In genomic region chr8:19535195-19535829, GRCm38 (mm10) we compare ENCODE assay signal across 9 mouse cellular contexts. TPM values are rescaled to one million over a fixed set of nuclear protein-coding genes. Genes with fewer than 3 reads are reported as not detected.
A peak's percentile ranks its signal among the peaks of the same experiment; 100 is the strongest.
DNase-seq lines count a peak whose midpoint lies in the region; ATAC-seq lines count a peak whose summit lies in the region.
"Had no signal": no experiment of that assay in that cellular context is flagged by ENCODE, and none has a peak within 500 bp of the region (broad histone marks: within the 10 kb centered on the region; RNA-seq: fewer than 3 reads in every experiment).

No protein-coding gene starts in this region.

- H3K4me3 ChIP-seq in neural tube, embryonic 11.5 days (ENCODE audit: low read depth, low read length) = peak overlapping the region; percentile 29
- peak overlapping the region; percentile 33 for H3K4me3 ChIP-seq in embryonic facial prominence, embryonic 14.5 days (ENCODE audit: low read depth, low read length)
- H3K4me3 ChIP-seq in stomach, embryonic 15.5 days (replicated peaks) = peak overlapping the region; percentile 38

- peak; percentile 74 for ATAC-seq in neural tube, embryonic 11.5 days (ENCODE audit: insufficient read depth, low FRiP score, low TSS enrichment)
- 0 out of 2 replicates have a peak, but pooled peaks have one; percentile 12 for ATAC-seq in embryonic facial prominence, embryonic 14.5 days (ENCODE audit: low read depth)
- ATAC-seq in stomach, embryonic 15.5 days (ENCODE audit: insufficient read depth, low FRiP score, low read depth) = peak; percentile 60
- ATAC-seq in megakaryocyte, adult 5-6 weeks (ENCODE audit: poor library complexity, severe bottlenecking) = no peak

- WGBS in neural tube, embryonic 11.5 days = 7% methylated on average over 57 of the region's 75 CpGs
- 7% methylated on average over 22 of the region's 75 CpGs for whole genome bisulfite sequencing in embryonic facial prominence, embryonic 14.5 days
- WGBS in stomach, embryonic 15.5 days = 4% methylated on average over 51 of the region's 75 CpGs

- peaks cover 5% of the 10 kb centered on the region; the same call in 1 of the 2 replicates for H3K9me3 ChIP-seq in neural tube, embryonic 11.5 days (ENCODE audit: control insufficient read depth, low read length)
- H3K9me3 ChIP-seq in embryonic facial prominence, embryonic 14.5 days (ENCODE audit: control insufficient read depth, low read length) = no peaks in the 10 kb centered on the region; the same call in 1 of the 2 replicates
- no peaks in the 10 kb centered on the region for H3K9me3 ChIP-seq in stomach, embryonic 15.5 days

- H3K4me1 ChIP-seq in neural tube, embryonic 11.5 days (ENCODE audit: control insufficient read depth, insufficient read depth, low read length) = no peaks in the 10 kb centered on the region
- no peaks in the 10 kb centered on the region for H3K4me1 ChIP-seq in embryonic facial prominence, embryonic 14.5 days (ENCODE audit: control insufficient read depth, insufficient read depth, low read length)
- H3K4me1 ChIP-seq in stomach, embryonic 15.5 days = peaks cover 3% of the 10 kb centered on the region; the same call in 1 of the 2 replicates

- peak overlapping the region; percentile 45 for H3K4me2 ChIP-seq in neural tube, embryonic 11.5 days (ENCODE audit: low read depth)
- H3K4me2 ChIP-seq in embryonic facial prominence, embryonic 14.5 days (ENCODE audit: low read depth, low read length) = peak overlapping the region; percentile 54
- H3K4me2 ChIP-seq in stomach, embryonic 15.5 days = peak overlapping the region; percentile 64

- peaks cover 7% of the 10 kb centered on the region for H3K27me3 ChIP-seq in neural tube, embryonic 11.5 days (ENCODE audit: control insufficient read depth, insufficient read depth, low read length)
- peaks cover 20% of the 10 kb centered on the region for H3K27me3 ChIP-seq in embryonic facial prominence, embryonic 14.5 days (replicated peaks; ENCODE audit: control insufficient read depth, insufficient read depth, low read length)
- peaks cover 25% of the 10 kb centered on the region for H3K27me3 ChIP-seq in stomach, embryonic 15.5 days (replicated peaks)

- H3K27ac ChIP-seq in neural tube, embryonic 11.5 days (ENCODE audit: low read depth, low read length) = no peak overlapping the region
- H3K27ac ChIP-seq in embryonic facial prominence, embryonic 14.5 days (replicated peaks; ENCODE audit: low read depth, low read length) = no peak overlapping the region
- no peak overlapping the region for H3K27ac ChIP-seq in stomach, embryonic 15.5 days
- H3K27ac ChIP-seq: liver, embryonic 14.5 days had no signal

- DNase-seq in neural tube, embryonic 11.5 days (ENCODE audit: low spot score) = peak; percentile 32
- DNase-seq in neural tube, embryonic 10.5 days (ENCODE audit: extremely low spot score, low spot score) = no peak
- DNase-seq in embryonic facial prominence, embryonic 14.5 days (ENCODE audit: low spot score) = no peak
- peak; percentile 18 for DNase-seq in kidney, postnatal 14 days
- no peak for DNase-seq in right cerebral cortex, postnatal 4 days
- DNase-seq in yolk sac, embryonic 10.5 days (ENCODE audit: low spot score) = no peak

- H3K36me3 ChIP-seq in neural tube, embryonic 11.5 days (ENCODE audit: control insufficient read depth, insufficient read depth, low read length) = no peaks in the 10 kb centered on the region
- no peaks in the 10 kb centered on the region for H3K36me3 ChIP-seq in embryonic facial prominence, embryonic 14.5 days (ENCODE audit: control insufficient read depth, insufficient read depth, low read length)
- no peaks in the 10 kb centered on the region for H3K36me3 ChIP-seq in stomach, embryonic 15.5 days

- no peak overlapping the region for H3K9ac ChIP-seq in neural tube, embryonic 11.5 days (ENCODE audit: low read length)
- peak overlapping the region; percentile 19 for H3K9ac ChIP-seq in embryonic facial prominence, embryonic 14.5 days (ENCODE audit: low read depth, low read length)
- H3K9ac ChIP-seq in stomach, embryonic 15.5 days = no peak overlapping the region
- H3K9ac ChIP-seq: liver, embryonic 14.5 days had no signal

RNA-seq across cellular contexts. Expression of gene Defb7, which starts 40.4 kb away (rescaled TPM):
- polyA plus RNA-seq in neural tube, embryonic 11.5 days (2014; fragmentation: Nextera tagmentation; extraction: Ambion mirVana) = not detected in 2 replicates
- polyA plus RNA-seq in embryonic facial prominence, embryonic 14.5 days (2014; fragmentation: Nextera tagmentation; extraction: Ambion mirVana) = not detected in 2 replicates
- polyA plus RNA-seq in stomach, embryonic 15.5 days (2015; fragmentation: Nextera tagmentation; extraction: Ambion mirVana) = not detected in 2 replicates
- total RNA-seq in megakaryocyte, adult 5-6 weeks (2015) = not detected in 2 replicates
- not detected in 2 replicates for total RNA-seq in megakaryocyte, adult 5-6 weeks (2017)
- polyA plus RNA-seq: liver, embryonic 14.5 days had no signal

Comparison
In these comparisons a context has a peak if more than half of its experiments do, and no peak if none do; other contexts are left out.
1. DNase-seq: peak in neural tube, embryonic 11.5 days (single experiment) and kidney, postnatal 14 days (single experiment); none in neural tube, embryonic 10.5 days (single experiment), embryonic facial prominence, embryonic 14.5 days (single experiment), right cerebral cortex, postnatal 4 days (single experiment) and yolk sac, embryonic 10.5 days (single experiment).
2. Peak in every context shown above with its lines, with median percentiles within 50 percentile points of each other: H3K4me2 ChIP-seq and H3K4me3 ChIP-seq.